Mouse (Mus musculus): ENCODE results near the gene Mxd4.

GRCm38 (mm10) chr5:34191021-34191420, 3.5 kb upstream of the Mxd4 start:
- TF ChIP-seq GATA1 (IDR thresholded peaks at IDR 0.05; ENCODE audit: borderline replicate concordance, low read length) (no peak), FLI1 (IDR thresholded peaks at IDR 0.05; ENCODE audit: low read length) (no peak)
